Mouse (Mus musculus) urinary bladder, postnatal 14 days (tissue): ENCODE results near the gene Klhl1.
"Not testable (repeated sequence)": the region's sequence is repeated elsewhere in the genome, so short reads cannot be mapped to it uniquely, and the experiment has no call there.

Experiments
- DNase-seq: peaks from one replicate; pipeline ENCODE4 v3.0.0; 2021; ENCODE audit warnings: low spot score

Gene Klhl1

GRCm38 (mm10) chr14:96518954-96519682 lies at the start of gene Klhl1:
Gene Klhl1 (minus strand): TSS chr14:96519102.
- DNase-seq, result no peak

DNA sequence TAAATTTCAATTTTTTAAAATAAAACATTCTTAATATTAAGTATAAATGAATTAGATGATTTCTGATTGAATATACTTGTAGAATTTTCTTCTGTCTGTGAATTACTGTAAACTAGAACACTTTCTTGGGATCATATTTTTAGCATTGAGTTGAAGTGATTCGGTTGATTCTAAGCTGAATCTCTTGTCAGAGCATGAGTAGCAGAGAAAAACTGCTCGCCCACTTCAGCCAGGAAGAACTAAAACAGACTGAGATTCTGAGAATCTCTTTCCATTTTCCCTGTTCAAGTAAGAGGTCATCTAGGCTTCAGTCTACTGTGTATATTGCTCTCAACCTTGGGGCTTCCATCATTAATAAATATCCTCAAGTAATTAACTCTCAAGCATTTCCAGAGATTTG lies 34.8 kb upstream of the Klhl1 start:
- DNase-seq, result no peak

DNA sequence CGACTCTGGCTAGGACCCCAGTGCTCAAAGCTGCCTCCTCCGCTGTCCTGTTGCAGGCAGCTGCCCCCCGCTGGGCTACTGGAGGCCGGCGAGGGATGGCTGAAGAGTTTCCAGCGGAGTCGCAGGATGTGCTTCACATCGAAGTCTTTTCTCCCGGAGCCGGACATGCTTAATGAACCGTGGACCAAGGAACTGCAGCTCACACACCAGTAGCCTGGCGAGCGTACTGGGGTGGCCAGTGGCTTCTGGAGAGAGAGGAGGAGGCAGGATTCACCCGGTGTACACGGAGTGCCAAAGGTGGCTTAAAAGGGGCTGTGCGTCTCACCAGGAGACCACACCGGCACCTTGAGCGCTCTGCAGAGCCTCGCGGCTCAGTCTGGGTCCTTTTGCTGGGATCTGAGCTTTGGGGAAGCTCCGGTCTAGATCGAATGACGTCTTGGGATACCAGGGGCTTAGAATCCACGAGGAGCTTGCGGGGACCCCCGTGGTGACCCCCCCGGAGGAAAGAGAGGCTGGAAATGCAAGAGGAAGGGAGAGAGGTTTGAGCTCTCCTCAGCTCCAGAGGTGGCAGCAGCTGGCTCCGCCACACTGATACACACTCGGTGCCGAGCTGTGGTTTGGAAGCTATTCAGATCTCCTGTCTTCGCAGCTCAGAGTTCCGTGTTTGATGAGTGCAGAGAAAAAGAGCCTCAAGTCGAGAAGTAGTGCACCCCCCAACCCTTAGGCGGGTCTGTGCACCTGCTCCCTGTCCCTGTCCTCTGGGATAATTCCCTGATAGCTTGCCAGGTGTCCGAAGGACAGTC lies 550 bp downstream of the Klhl1 start:
- no peak for DNase-seq

DNA sequence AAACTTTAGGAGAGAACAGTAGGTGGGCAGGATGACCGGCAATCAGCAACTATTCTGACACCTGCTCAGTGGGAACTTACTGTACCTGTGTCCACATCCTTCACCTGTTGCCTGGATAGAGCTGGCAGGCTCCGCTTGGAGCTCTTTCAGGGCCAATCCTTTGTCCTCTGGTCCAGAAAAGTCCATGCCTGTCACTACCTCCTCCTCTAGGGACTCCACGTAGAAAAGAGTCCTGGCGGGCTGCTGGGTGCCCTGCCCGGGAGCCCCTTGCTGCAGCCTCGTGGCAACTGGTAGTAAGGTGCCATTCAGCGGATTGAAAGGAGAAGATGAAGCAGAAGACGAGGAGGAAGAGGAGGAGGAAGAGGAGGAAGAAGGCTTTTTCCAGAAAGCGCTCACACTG lies 1.2 kb downstream of the Klhl1 start:
- DNase-seq, result no peak

- no peak for DNase-seq
These were observed 19.0 kb downstream of the Klhl1 start for GRCm38 (mm10) chr14:96499936-96500335.

DNA sequence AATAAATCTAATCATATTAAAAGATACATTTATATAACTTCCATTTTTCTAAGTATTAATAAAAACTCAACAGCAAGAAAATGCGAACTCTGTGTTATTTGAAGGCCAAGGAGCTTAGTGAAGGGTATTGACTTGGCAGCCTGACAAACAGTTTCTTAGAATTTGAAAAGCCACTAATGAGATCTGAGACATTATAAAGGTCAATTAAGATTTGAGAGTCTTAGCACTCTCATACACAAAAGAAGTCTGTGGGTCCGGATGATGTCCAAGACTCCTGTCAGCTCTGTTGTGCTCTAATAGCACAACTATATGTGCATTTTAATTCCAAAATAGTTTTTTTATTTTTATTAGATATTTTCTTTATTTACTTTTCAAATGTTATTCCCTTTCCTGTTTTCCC lies 47.1 kb downstream of the Klhl1 start:
- no peak for DNase-seq

DNA sequence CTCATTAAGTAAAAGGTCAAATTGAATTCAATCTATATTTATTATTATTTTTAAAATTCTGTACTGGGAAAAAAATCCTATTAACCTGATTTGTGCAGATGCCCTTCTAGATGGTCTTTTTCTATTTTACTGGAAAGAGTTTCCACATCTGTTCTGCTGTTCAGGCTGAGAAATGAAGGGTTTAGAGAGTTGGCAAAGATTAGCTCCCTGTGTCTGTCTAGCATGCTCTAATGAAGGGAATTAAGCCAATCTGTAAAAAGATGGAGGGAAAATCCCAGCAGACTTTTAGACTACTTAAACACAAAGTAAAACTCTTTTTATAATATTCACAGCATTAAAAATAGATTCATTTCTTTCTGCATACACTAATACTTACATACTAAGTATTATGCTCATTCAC lies 47.6 kb downstream of the Klhl1 start:
- DNase-seq, result no peak

- DNase-seq, result no peak
These were observed 57.1 kb downstream of the Klhl1 start for GRCm38 (mm10) chr14:96461756-96462155.

- DNase-seq, result no peak
These were observed 126.7 kb downstream of the Klhl1 start for GRCm38 (mm10) chr14:96392032-96392737.

- no peak for DNase-seq
These were observed 156.2 kb downstream of the Klhl1 start for GRCm38 (mm10) chr14:96362727-96363126.

DNA sequence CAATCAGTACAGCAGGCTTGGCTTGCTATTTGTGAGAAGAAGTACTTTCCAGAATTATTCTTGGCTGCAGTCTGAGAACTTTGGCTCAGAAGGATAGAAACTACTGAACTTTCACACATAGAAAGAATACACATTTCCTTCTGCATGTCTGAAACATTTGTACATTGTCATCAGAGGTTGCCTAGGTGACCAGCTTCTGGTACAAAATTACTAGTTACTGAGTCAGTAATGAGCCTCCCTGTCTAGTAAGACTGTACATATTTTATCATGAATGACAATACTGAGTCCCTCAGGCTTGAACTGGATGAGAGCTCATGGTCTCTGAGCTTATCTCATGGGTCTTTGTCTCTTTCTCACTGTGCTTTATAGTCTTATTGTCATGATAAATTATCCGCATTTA lies 170.7 kb downstream of the Klhl1 start:
- DNase-seq, result no peak

GRCm38 (mm10) chr14:96331069-96331468 lies 187.8 kb downstream of the Klhl1 start:
- DNase-seq, result no peak

- no peak for DNase-seq
These were observed 301.0 kb downstream of the Klhl1 start for GRCm38 (mm10) chr14:96217805-96218441.

- DNase-seq, result not testable (repeated sequence)
These were observed 324.1 kb downstream of the Klhl1 start for GRCm38 (mm10) chr14:96194795-96195194.

DNA sequence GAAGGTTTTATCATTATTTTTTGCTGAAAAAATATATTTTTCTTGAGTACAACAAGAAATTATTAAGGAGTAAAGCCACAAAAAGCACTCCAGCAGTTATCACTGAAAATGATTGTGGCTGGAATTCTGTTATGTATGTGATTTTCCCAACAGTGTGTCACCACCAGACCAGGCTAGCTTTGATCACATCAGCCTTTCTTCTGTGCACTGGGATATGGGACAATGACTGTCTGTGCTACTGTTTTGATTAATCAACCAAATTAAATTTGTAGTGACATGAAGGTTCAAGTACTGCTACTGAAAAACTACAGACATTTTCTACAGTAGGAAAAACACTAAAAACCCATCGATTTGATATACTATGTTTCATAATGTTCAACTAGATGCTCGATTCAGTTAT lies 344.4 kb downstream of the Klhl1 start:
- DNase-seq, result no peak

DNA sequence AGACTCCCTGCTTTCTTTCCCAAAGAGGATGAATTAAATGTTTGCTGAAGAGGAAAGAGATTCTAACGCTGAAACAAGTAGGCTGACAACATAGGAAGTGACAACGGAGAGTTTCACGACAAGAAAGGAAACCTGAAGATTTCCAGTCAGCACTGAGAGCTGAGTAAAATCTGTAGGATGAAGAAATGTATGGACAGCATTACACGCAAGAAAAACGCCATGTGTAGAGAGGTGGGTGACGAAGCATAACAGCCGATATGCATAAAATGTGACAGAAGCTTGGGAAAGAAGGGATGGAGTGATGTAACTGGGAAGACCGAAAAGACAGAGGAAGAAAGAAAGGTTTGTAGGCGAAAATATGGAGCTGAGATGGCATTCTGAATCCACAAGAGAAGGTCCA lies 375.8 kb downstream of the Klhl1 start:
- no peak for DNase-seq

DNA sequence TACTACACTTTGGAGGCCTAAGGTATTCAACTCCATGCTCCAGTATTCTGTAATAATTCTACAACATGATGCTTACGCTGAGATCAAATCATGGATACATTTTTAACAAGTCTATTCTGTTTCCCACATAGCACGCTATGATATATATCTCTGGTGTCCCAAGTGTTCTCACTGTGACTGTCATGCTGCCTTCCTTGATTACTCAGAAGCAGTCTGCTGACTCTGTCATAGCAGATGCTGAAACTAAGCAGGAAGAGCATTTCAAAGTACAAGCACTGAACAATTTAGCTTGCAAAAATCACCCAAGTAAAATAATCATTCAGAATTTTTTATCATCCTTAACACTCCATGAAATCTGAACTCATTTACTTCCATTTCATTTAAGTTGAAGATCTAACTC lies 378.7 kb downstream of the Klhl1 start:
- no peak for DNase-seq

DNA sequence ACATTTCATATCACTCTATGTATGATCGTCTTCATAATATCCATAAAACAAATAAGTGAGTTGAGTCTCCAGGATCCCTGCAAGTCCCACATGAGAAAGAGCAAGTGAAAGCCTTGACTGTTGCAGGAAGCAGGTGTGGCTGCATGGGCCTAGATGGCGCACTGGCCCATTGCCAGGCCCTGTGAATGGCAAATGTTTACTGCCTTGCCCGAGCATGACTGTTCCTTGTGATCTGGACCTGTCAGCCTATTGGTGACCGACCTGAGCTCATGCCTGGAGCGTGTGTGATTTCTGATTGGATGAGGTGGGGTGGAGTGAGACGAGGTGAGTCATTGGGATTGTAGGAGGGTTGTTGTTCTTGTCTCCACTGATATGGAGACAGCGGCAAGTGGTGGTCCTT lies 411.5 kb downstream of the Klhl1 start:
- no peak for DNase-seq

DNA sequence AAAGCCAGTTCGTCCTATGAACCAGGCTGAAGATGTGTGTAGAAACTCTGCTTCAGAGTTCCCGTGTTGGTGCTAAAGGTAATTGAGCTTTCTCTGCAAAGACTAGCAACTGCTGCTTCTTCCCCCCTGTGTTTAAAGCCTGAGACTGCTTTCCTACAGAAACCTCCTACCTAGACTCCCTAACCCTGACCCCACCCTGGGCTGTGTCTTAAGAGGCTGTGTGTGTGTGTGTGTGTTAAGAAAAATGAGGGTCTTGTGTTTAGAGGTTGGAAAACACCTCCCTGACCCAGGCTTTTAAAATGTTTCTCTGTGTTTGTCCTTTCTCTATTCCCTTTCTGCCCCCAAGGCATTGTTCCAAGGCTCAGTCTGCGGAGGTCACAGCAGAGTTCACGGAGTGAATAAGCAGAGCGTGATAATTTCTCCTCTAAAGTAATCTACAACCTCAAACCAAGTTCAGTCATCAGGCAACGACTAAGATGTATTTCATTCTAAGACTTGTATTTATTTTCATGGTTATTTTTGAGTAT lies 437.2 kb downstream of the Klhl1 start:
- no peak for DNase-seq

DNA sequence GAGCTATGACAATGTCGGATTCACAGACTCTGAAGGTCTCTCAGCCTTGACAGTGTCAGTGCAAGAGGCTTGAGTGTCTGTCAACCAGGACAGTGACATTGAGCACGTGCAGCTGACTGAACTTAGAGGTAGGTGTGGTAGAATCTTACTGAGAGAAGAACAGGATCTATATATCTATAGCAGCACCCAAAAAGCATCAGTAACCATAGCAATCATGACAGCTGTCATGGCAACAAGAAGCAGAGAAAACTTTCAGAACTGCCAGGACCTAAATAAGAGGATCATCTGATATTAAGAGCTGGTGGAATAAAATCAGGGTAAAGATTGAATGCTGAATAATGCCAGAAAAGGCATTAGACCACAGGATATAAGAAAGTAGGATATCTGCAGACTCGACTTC lies 453.0 kb downstream of the Klhl1 start:
- DNase-seq, result no peak
